In genomic region chr10:70993497-70994134, GRCm38 (mm10) we compare ENCODE assay signal across 11 mouse cellular contexts.
DNase-seq lines count a peak whose midpoint lies in the region; ATAC-seq lines count a peak whose summit lies in the region.
"Had no signal": no experiment of that assay in that cellular context is flagged by ENCODE, and none has a peak within 500 bp of the region (broad histone marks: within the 10 kb centered on the region; RNA-seq: fewer than 3 reads in every experiment).

No protein-coding gene starts in this region.

- H3K9me3 ChIP-seq in embryonic facial prominence, embryonic 14.5 days (ENCODE audit: control insufficient read depth, low read length) = no peaks in the 10 kb centered on the region
- no peaks in the 10 kb centered on the region for H3K9me3 ChIP-seq in midbrain, embryonic 15.5 days
- H3K9me3 ChIP-seq: heart, embryonic 12.5 days had no signal

- 50% methylated on average over 6 of the region's 6 CpGs for WGBS in embryonic facial prominence, embryonic 14.5 days
- 32% methylated on average over 6 of the region's 6 CpGs for WGBS in midbrain, embryonic 15.5 days

- H3K4me3 ChIP-seq in embryonic facial prominence, embryonic 14.5 days (ENCODE audit: low read depth, low read length) = no peak overlapping the region
- no peak overlapping the region for H3K4me3 ChIP-seq in midbrain, embryonic 15.5 days
- H3K4me3 ChIP-seq: heart, embryonic 12.5 days had no signal

- no peaks in the 10 kb centered on the region for H3K27me3 ChIP-seq in embryonic facial prominence, embryonic 14.5 days (replicated peaks; ENCODE audit: control insufficient read depth, insufficient read depth, low read length)
- no peaks in the 10 kb centered on the region for H3K27me3 ChIP-seq in midbrain, embryonic 15.5 days (replicated peaks)
- H3K27me3 ChIP-seq: heart, embryonic 12.5 days had no signal

- peak; percentile 33 for DNase-seq in layer of hippocampus, adult 11-12 months (ENCODE audit: low spot score)
- no peak for DNase-seq in layer of hippocampus, postnatal 10 days (ENCODE audit: low spot score in 2 of 2)
- peak; percentile 65 for DNase-seq in embryonic facial prominence, embryonic 14.5 days (ENCODE audit: low spot score)
- DNase-seq in layer of hippocampus, adult 18-20 months (ENCODE audit: low spot score in 2 of 2) = peak; percentile 29 to 72
- DNase-seq in spleen, adult 18-20 months = no peak
- DNase-seq: lung, adult 18-20 months had no signal

- ATAC-seq in embryonic facial prominence, embryonic 14.5 days (ENCODE audit: low read depth) = no peak
- peak; percentile 95 for ATAC-seq in midbrain, embryonic 15.5 days (replicated peaks)
- no peak for ATAC-seq in activated CD4-positive, CD25-positive, alpha-beta regulatory T cell, adult 4 months
- ATAC-seq: CD4-positive, CD25-positive, alpha-beta regulatory T cell, adult 4 months; intestine, embryonic 16.5 days had no signal

- no peaks in the 10 kb centered on the region for H3K36me3 ChIP-seq in embryonic facial prominence, embryonic 14.5 days (ENCODE audit: control insufficient read depth, insufficient read depth, low read length)
- no peaks in the 10 kb centered on the region for H3K36me3 ChIP-seq in midbrain, embryonic 15.5 days (replicated peaks)
- H3K36me3 ChIP-seq: heart, embryonic 12.5 days had no signal

- H3K4me1 ChIP-seq in embryonic facial prominence, embryonic 14.5 days (ENCODE audit: control insufficient read depth, insufficient read depth, low read length) = 0 out of 2 replicates have a peak, but pooled peaks cover 3% of the 10 kb centered on the region
- peaks cover 12% of the 10 kb centered on the region for H3K4me1 ChIP-seq in midbrain, embryonic 15.5 days
- H3K4me1 ChIP-seq: heart, embryonic 12.5 days had no signal

- H3K27ac ChIP-seq in embryonic facial prominence, embryonic 14.5 days (replicated peaks; ENCODE audit: low read depth, low read length) = no peak overlapping the region
- peak overlapping the region; percentile 87 for H3K27ac ChIP-seq in midbrain, embryonic 15.5 days

- no peak overlapping the region for H3K9ac ChIP-seq in embryonic facial prominence, embryonic 14.5 days (ENCODE audit: low read depth, low read length)
- H3K9ac ChIP-seq in midbrain, embryonic 15.5 days = no peak overlapping the region
- H3K9ac ChIP-seq: heart, embryonic 12.5 days had no signal

- H3K4me2 ChIP-seq in embryonic facial prominence, embryonic 14.5 days (ENCODE audit: low read depth, low read length) = no peak overlapping the region
- peak overlapping the region; percentile 16; the same call in 1 of the 2 replicates for H3K4me2 ChIP-seq in midbrain, embryonic 15.5 days
- H3K4me2 ChIP-seq: heart, embryonic 12.5 days had no signal

Comparison
In these comparisons a context has a peak if more than half of its experiments do, and no peak if none do; other contexts are left out.
1. DNase-seq: peak in layer of hippocampus, adult 11-12 months (single experiment), embryonic facial prominence, embryonic 14.5 days (single experiment) and layer of hippocampus, adult 18-20 months (2 of 2); none in layer of hippocampus, postnatal 10 days (0 of 2) and spleen, adult 18-20 months (0 of 2).